Mouse (Mus musculus) frontal cortex, adult 2 months (tissue): ENCODE results near the gene Tbpl1. TPM values are rescaled to one million over a fixed set of nuclear protein-coding genes. Genes with fewer than 3 reads are reported as not detected.

Experiments
- DNase-seq, 2 experiments: peaks; one replicate each; pipeline ENCODE4 v3.0.0; 2022; ENCODE audit warnings: low spot score in 1 of 2; ENCODE audit errors: extremely low spot score in 1 of 2
- polyA plus RNA-seq: library from polyadenylated mRNA; depleted of rRNA; stranded (reverse); fragments of >200 nt; gene quantifications from 2 replicates; pipeline ENCODE4 v1.2.3, GENCODE M21; 2012; rRNA removed

The Tbpl1 gene
- polyA plus RNA-seq = 42.5 and 46.6 TPM in 2 replicates

GRCm38 (mm10) chr10:22731272-22732093 is at the start of gene Tbpl1:
Gene Tbpl1, minus strand, starts transcription at chr10:22731938.
- DNase-seq = peak; percentile 92 to 97

GRCm38 (mm10) chr10:22781466-22781865 is 49.7 kb upstream of the Tbpl1 start:
- DNase-seq = peak in 1 of 2 experiments; percentile 5

GRCm38 (mm10) chr10:22777939-22778338 is 46.2 kb upstream of the Tbpl1 start:
- peak in 1 of 2 experiments; percentile 25 for DNase-seq

- peak; percentile 22 to 78 for DNase-seq
Measured at GRCm38 (mm10) chr10:22776007-22776698, 44.4 kb upstream of the Tbpl1 start.

GRCm38 (mm10) chr10:22775456-22775855 is 43.7 kb upstream of the Tbpl1 start:
- DNase-seq = no peak

GRCm38 (mm10) chr10:22774626-22775025 is 42.9 kb upstream of the Tbpl1 start:
- DNase-seq = no peak

- no peak for DNase-seq
Measured at GRCm38 (mm10) chr10:22754240-22754639, 22.5 kb upstream of the Tbpl1 start.

- no peak for DNase-seq
Measured at GRCm38 (mm10) chr10:22751175-22751682, 19.5 kb upstream of the Tbpl1 start.

- peak in 1 of 2 experiments; percentile 44 for DNase-seq
Measured at GRCm38 (mm10) chr10:22746334-22747322, 14.9 kb upstream of the Tbpl1 start.

GRCm38 (mm10) chr10:22745922-22746321 is 14.2 kb upstream of the Tbpl1 start:
- no peak for DNase-seq

GRCm38 (mm10) chr10:22732181-22732580 is 443 bp upstream of the Tbpl1 start:
- peak in 1 of 2 experiments; percentile 1 for DNase-seq

- no peak for DNase-seq
Measured at GRCm38 (mm10) chr10:22730992-22731271, 806 bp downstream of the Tbpl1 start.

- DNase-seq = no peak
Measured at GRCm38 (mm10) chr10:22730266-22730991, 1.3 kb downstream of the Tbpl1 start.

GRCm38 (mm10) chr10:22728257-22728656 is 3.5 kb downstream of the Tbpl1 start:
- DNase-seq = no peak

- no peak for DNase-seq
Measured at GRCm38 (mm10) chr10:22726295-22726694, 5.4 kb downstream of the Tbpl1 start.

GRCm38 (mm10) chr10:22725166-22725565 is 6.6 kb downstream of the Tbpl1 start:
- DNase-seq = no peak

GRCm38 (mm10) chr10:22720781-22721529 is 10.8 kb downstream of the Tbpl1 start:
- DNase-seq = no peak

GRCm38 (mm10) chr10:22718475-22718874 is 13.3 kb downstream of the Tbpl1 start:
- DNase-seq = no peak

GRCm38 (mm10) chr10:22714520-22714919 is 17.2 kb downstream of the Tbpl1 start:
- DNase-seq = peak in 1 of 2 experiments; percentile 73
